Mouse (Mus musculus) layer of hippocampus, adult 11-12 months (tissue): Measurements from ENCODE around the gene Rnasek.

ENCODE experiments used
- DNase-seq: peaks from one replicate; pipeline ENCODE4 v3.0.0; 2022; ENCODE audit warnings: low spot score

Gene Rnasek

GRCm38 (mm10) chr11:70239541-70240279 lies at the start of gene Rnasek, which contains the start of gene Gm21988:
Gene Rnasek (minus strand): TSS chr11:70239842.
Gene Gm21988 (minus strand): TSS chr11:70239830.
- DNase-seq, result peak; percentile 88

GRCm38 (mm10) chr11:70289236-70289635 lies 49.6 kb upstream of the Rnasek start:
- peak; percentile 43 for DNase-seq

GRCm38 (mm10) chr11:70288102-70288501 lies 48.5 kb upstream of the Rnasek start:
- DNase-seq, result no peak

GRCm38 (mm10) chr11:70285686-70286085 lies 46.0 kb upstream of the Rnasek start:
- no peak for DNase-seq

GRCm38 (mm10) chr11:70284757-70285156 lies 45.1 kb upstream of the Rnasek start:
- DNase-seq, result no peak

GRCm38 (mm10) chr11:70283666-70284065 lies 44.0 kb upstream of the Rnasek start:
- DNase-seq, result no peak

GRCm38 (mm10) chr11:70280441-70280840 lies 40.8 kb upstream of the Rnasek start:
- peak; percentile 39 for DNase-seq

- no peak for DNase-seq
Observed at GRCm38 (mm10) chr11:70278961-70279360, 39.3 kb upstream of the Rnasek start.

- no peak for DNase-seq
Observed at GRCm38 (mm10) chr11:70271641-70272040, 32.0 kb upstream of the Rnasek start.

- DNase-seq, result no peak
Observed at GRCm38 (mm10) chr11:70266405-70266804, 26.8 kb upstream of the Rnasek start.

- no peak for DNase-seq
Observed at GRCm38 (mm10) chr11:70265819-70266218, 26.2 kb upstream of the Rnasek start.

- no peak for DNase-seq
Observed at GRCm38 (mm10) chr11:70265252-70265651, 25.6 kb upstream of the Rnasek start.

GRCm38 (mm10) chr11:70259035-70259434 lies 19.4 kb upstream of the Rnasek start:
- no peak for DNase-seq

GRCm38 (mm10) chr11:70254931-70255531 lies 15.4 kb upstream of the Rnasek start, which contains the start of gene Alox12:
Gene Alox12 (minus strand): TSS chr11:70255353.
- DNase-seq, result no peak

- no peak for DNase-seq
Observed at GRCm38 (mm10) chr11:70254337-70254736, 14.7 kb upstream of the Rnasek start.

GRCm38 (mm10) chr11:70251853-70252252 lies 12.2 kb upstream of the Rnasek start:
- no peak for DNase-seq

GRCm38 (mm10) chr11:70250150-70250549 lies 10.5 kb upstream of the Rnasek start:
- no peak for DNase-seq

- peak; percentile 73 for DNase-seq
Observed at GRCm38 (mm10) chr11:70247136-70247845, 7.6 kb upstream of the Rnasek start.

- DNase-seq, result no peak
Observed at GRCm38 (mm10) chr11:70242591-70242990, 2.9 kb upstream of the Rnasek start.

- DNase-seq, result no peak
Observed at GRCm38 (mm10) chr11:70238591-70239440, 826 bp downstream of the Rnasek start.

- peak; percentile 97 for DNase-seq
Observed at GRCm38 (mm10) chr11:70237457-70238167, 2.0 kb downstream of the Rnasek start, which contains the start of gene 0610010K14Rik. Gene 0610010K14Rik (minus strand): TSS chr11:70237914.
